Mouse (Mus musculus) gastrocnemius, postnatal 36 days (tissue): Measurements from ENCODE around the gene Dync2h1. TPM values are rescaled to one million over a fixed set of nuclear protein-coding genes. Genes with fewer than 3 reads are reported as not detected.
"Not testable (repeated sequence)": the region's sequence is repeated elsewhere in the genome, so short reads cannot be mapped to it uniquely, and the experiment has no call there.

ENCODE experiments used
- DNase-seq, 2 experiments: peaks; one replicate each; pipeline ENCODE4 v3.0.0; 2022
- intact Hi-C: fragments of 180-260 bp; cut with DNase I; formaldehyde crosslinking; loops from one replicate; pipeline ENCODE4 v1.15.1; 2025
- total RNA-seq, 2 experiments: library from RNA; stranded (reverse); gene quantifications; 2 replicates each; pipeline ENCODE4 v1.2.3; 2021

Gene Dync2h1
- total RNA-seq, 2 experiments from 2014 or later, result 1.3 to 1.7 TPM

GRCm38 (mm10) chr9:7041231-7041630 lies 143.0 kb downstream of the Dync2h1 start:
- intact Hi-C loops, result no loop called here
- no peak for DNase-seq

GRCm38 (mm10) chr9:7032553-7032952 lies 151.7 kb downstream of the Dync2h1 start:
- intact Hi-C loops, result no loop called here
- no peak for DNase-seq

- DNase-seq, result no peak
- intact Hi-C loops, result no loop called here
Measured at GRCm38 (mm10) chr9:7015600-7015999, 168.6 kb downstream of the Dync2h1 start.

GRCm38 (mm10) chr9:7014733-7015132 lies 169.5 kb downstream of the Dync2h1 start:
- intact Hi-C loops, result no loop called here
- no peak for DNase-seq

GRCm38 (mm10) chr9:7009785-7010184 lies 174.5 kb downstream of the Dync2h1 start:
- intact Hi-C loops, result no loop called here
- no peak for DNase-seq

- DNase-seq, result no peak
- intact Hi-C loops, result no loop called here
Measured at GRCm38 (mm10) chr9:6994865-6995264, 189.4 kb downstream of the Dync2h1 start.

- intact Hi-C loops, result no loop called here
- DNase-seq, result no peak
Measured at GRCm38 (mm10) chr9:6994275-6994674, 190.0 kb downstream of the Dync2h1 start.

- intact Hi-C loops, result no loop called here
- no peak for DNase-seq
Measured at GRCm38 (mm10) chr9:6988893-6989685, 195.2 kb downstream of the Dync2h1 start.

- no peak for DNase-seq
- intact Hi-C loops, result no loop called here
Measured at GRCm38 (mm10) chr9:6986161-6986560, 198.1 kb downstream of the Dync2h1 start.

GRCm38 (mm10) chr9:6969171-6969570 lies 215.1 kb downstream of the Dync2h1 start:
- intact Hi-C loops, result no loop called here
- DNase-seq, result no peak

GRCm38 (mm10) chr9:6965006-6965405 lies 219.2 kb downstream of the Dync2h1 start:
- intact Hi-C loops, result no loop called here
- DNase-seq, result no peak

GRCm38 (mm10) chr9:6958311-6958710 lies 225.9 kb downstream of the Dync2h1 start:
- intact Hi-C loops, result no loop called here
- no peak for DNase-seq

- intact Hi-C loops, result no loop called here
- no peak for DNase-seq
Measured at GRCm38 (mm10) chr9:6927399-6928035, 256.7 kb downstream of the Dync2h1 start.

- no peak for DNase-seq
- intact Hi-C loops, result no loop called here
Measured at GRCm38 (mm10) chr9:6913471-6913870, 270.8 kb downstream of the Dync2h1 start.

- intact Hi-C loops, DNase-seq: not testable (repeated sequence)
Measured at GRCm38 (mm10) chr9:6910537-6910936, 273.7 kb downstream of the Dync2h1 start.

GRCm38 (mm10) chr9:6901620-6902019 lies 282.6 kb downstream of the Dync2h1 start:
- intact Hi-C loops, result no loop called here
- no peak for DNase-seq

- no peak for DNase-seq
- intact Hi-C loops, result no loop called here
Measured at GRCm38 (mm10) chr9:6891331-6891730, 292.9 kb downstream of the Dync2h1 start.

- no peak for DNase-seq
- intact Hi-C loops, result no loop called here
Measured at GRCm38 (mm10) chr9:6881187-6881984, 302.9 kb downstream of the Dync2h1 start.
